Mouse (Mus musculus): ENCODE measurements around the gene Htatsf1. TPM values are rescaled to one million over a fixed set of nuclear protein-coding genes. Genes with fewer than 3 reads are reported as not detected.

Htatsf1 gene
- polyA plus RNA-seq, 1 experiment from 2014 or later, result 50.6 TPM

- no peak overlapping the region for H3K27ac ChIP-seq (ENCODE audit: low read depth, low read length)
- H3K4me3 ChIP-seq (ENCODE audit: low read depth, low read length), result no peak overlapping the region
- ATAC-seq (replicated peaks; ENCODE audit: low FRiP score) (no peak), DNase-seq (ENCODE audit: low spot score) (no peak)
- no peaks in the 10 kb centered on the region for H3K9me3 ChIP-seq (ENCODE audit: control insufficient read depth, low read length)
- H3K36me3 ChIP-seq (ENCODE audit: control insufficient read depth, insufficient read depth, low read length), result no peaks in the 10 kb centered on the region
- H3K9ac ChIP-seq (ENCODE audit: low read depth, low read length), result no peak overlapping the region
- H3K27me3 ChIP-seq (replicated peaks; ENCODE audit: control insufficient read depth, insufficient read depth, low read length), result no peaks in the 10 kb centered on the region
- H3K4me1 ChIP-seq (replicated peaks; ENCODE audit: control insufficient read depth, insufficient read depth, low read length), result no peaks in the 10 kb centered on the region
- 75% methylated on average over 3 of the region's 3 CpGs for WGBS
- no peak overlapping the region for H3K4me2 ChIP-seq
Observed at GRCm38 (mm10) chrX:57106956-57107355, 53.6 kb downstream of the Htatsf1 start.

Other genes starting within 250 kb of the Htatsf1 start
- 1.4 and 1.5 TPM in 2 replicates for gene Map7d3, start 231.3 kb upstream of the Htatsf1 start, polyA plus RNA-seq (2014; fragmentation: Nextera tagmentation; extraction: Ambion mirVana)
- not detected in 2 replicates for gene Adgrg4, start 183.4 kb upstream of the Htatsf1 start, polyA plus RNA-seq (2014; fragmentation: Nextera tagmentation; extraction: Ambion mirVana)
- not detected in 2 replicates for gene Brs3, start 10.5 kb upstream of the Htatsf1 start, polyA plus RNA-seq (2014; fragmentation: Nextera tagmentation; extraction: Ambion mirVana)
- gene Vgll1, start 34.5 kb downstream of the Htatsf1 start, polyA plus RNA-seq (2014; fragmentation: Nextera tagmentation; extraction: Ambion mirVana), result not detected in 2 replicates
- gene Cd40lg, start 158.6 kb downstream of the Htatsf1 start, polyA plus RNA-seq (2014; fragmentation: Nextera tagmentation; extraction: Ambion mirVana), result not detected in 2 replicates

Measured in liver, embryonic 11.5 days (tissue).